Mouse (Mus musculus): ENCODE results near the gene Focad.

- TF ChIP-seq CTCF (IDR thresholded peaks at IDR 0.05; ENCODE audit: control insufficient read depth, insufficient read depth, insufficient replicate concordance, low read depth, low read length) (no peak), POLR2A (IDR thresholded peaks at IDR 0.05; ENCODE audit: control insufficient read depth, low read depth, low read length) (no peak)
Measured at GRCm38 (mm10) chr4:88432412-88433024, 338.1 kb downstream of the Focad start.
